Mouse (Mus musculus) liver, embryonic 14.5 days (tissue): ENCODE results near the gene Sugp1.

ENCODE experiments used
- CTCF ChIP-seq: IDR thresholded peaks from 2 replicates; pipeline ENCODE4 v1.5.1; 2016; ENCODE audit warnings: antibody characterized with exemption, low read depth, control low read depth
- EP300 ChIP-seq: IDR thresholded peaks from 2 replicates; pipeline ENCODE4 v1.6.1; 2016; ENCODE audit warnings: antibody characterized with exemption, low read depth

- TF ChIP-seq EP300 (no peak), CTCF (no peak)
Measured at GRCm38 (mm10) chr8:70110451-70110850, 67.8 kb downstream of the Sugp1 start.
